Mouse (Mus musculus): Measurements from ENCODE around the gene Foxb1. TPM values are rescaled to one million over a fixed set of nuclear protein-coding genes. Genes with fewer than 3 reads are reported as not detected.

Foxb1 gene
- polyA plus RNA-seq, 1 experiment from 2014 or later: not detected

- ATAC-seq (ENCODE audit: low read depth) (no peak), DNase-seq (ENCODE audit: low spot score) (no peak)
- Histone ChIP-seq H3K36me3 (ENCODE audit: control insufficient read depth, insufficient read depth, low read length) (no peaks in the 10 kb centered on the region), H3K4me2 (ENCODE audit: low read depth, low read length) (peak overlapping the region; percentile 20; the same call in 1 of the 2 replicates), H3K27me3 (replicated peaks; ENCODE audit: control insufficient read depth, insufficient read depth, low read length) (peaks cover 100% of the 10 kb centered on the region), H3K9me3 (ENCODE audit: control insufficient read depth, low read length) (no peaks in the 10 kb centered on the region), H3K4me1 (ENCODE audit: control insufficient read depth, insufficient read depth, low read length) (no peaks in the 10 kb centered on the region), H3K27ac (replicated peaks; ENCODE audit: low read depth, low read length) (no peak overlapping the region), H3K9ac (ENCODE audit: low read depth, low read length) (no peak overlapping the region), H3K4me3 (ENCODE audit: low read depth, low read length) (peak overlapping the region; percentile 10)
- 3% methylated on average over 32 of the region's 42 CpGs for WGBS
Observed at GRCm38 (mm10) chr9:69758946-69759615, 1.7 kb downstream of the Foxb1 start.

- H3K36me3 ChIP-seq (ENCODE audit: control insufficient read depth, insufficient read depth, low read length): no peaks in the 10 kb centered on the region
- H3K4me1 ChIP-seq (ENCODE audit: control insufficient read depth, insufficient read depth, low read length): no peaks in the 10 kb centered on the region
- ATAC-seq (ENCODE audit: low read depth): no peak
- 0 out of 2 replicates have a peak overlapping the region, but pooled peaks have one; percentile 10 for H3K4me3 ChIP-seq (ENCODE audit: low read depth, low read length)
- no peak overlapping the region for H3K4me2 ChIP-seq (ENCODE audit: low read depth, low read length)
- WGBS: 1% methylated on average over 17 of the region's 17 CpGs
- H3K27me3 ChIP-seq (replicated peaks; ENCODE audit: control insufficient read depth, insufficient read depth, low read length): peaks cover 100% of the 10 kb centered on the region
- no peak overlapping the region for H3K27ac ChIP-seq (replicated peaks; ENCODE audit: low read depth, low read length)
- H3K9me3 ChIP-seq (ENCODE audit: control insufficient read depth, low read length): no peaks in the 10 kb centered on the region
- no peak overlapping the region for H3K9ac ChIP-seq (ENCODE audit: low read depth, low read length)
- no peak for DNase-seq (ENCODE audit: low spot score)
Observed at GRCm38 (mm10) chr9:69758506-69758905, 2.2 kb downstream of the Foxb1 start.

GRCm38 (mm10) chr9:69757254-69757653 is 3.5 kb downstream of the Foxb1 start:
- no peak for DNase-seq (ENCODE audit: low spot score)
- 9% methylated on average over 4 of the region's 4 CpGs for WGBS

DNA sequence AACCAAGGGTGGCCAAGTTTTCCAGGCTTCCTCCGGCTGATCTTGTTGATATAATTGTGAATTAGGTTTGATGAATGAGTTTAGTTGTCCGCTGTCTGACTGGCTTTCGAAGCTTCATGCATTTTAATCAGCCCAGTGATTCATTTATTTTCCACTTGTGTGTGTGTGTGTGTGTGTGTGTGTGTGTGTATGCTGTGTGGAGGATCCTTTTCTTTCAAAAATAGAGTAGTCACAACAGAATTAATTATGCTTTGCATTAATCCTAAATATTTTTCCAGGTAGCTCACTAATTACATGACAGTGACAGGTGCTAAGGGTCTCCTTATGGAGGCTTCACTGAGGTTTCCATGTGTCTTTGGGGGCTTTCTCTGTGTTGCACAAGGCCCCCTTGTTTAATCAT is 4.3 kb downstream of the Foxb1 start:
- no peaks in the 10 kb centered on the region for H3K4me1 ChIP-seq (ENCODE audit: control insufficient read depth, insufficient read depth, low read length)
- no peak for ATAC-seq (ENCODE audit: low read depth)
- H3K9ac ChIP-seq (ENCODE audit: low read depth, low read length): no peak overlapping the region
- H3K4me3 ChIP-seq (ENCODE audit: low read depth, low read length): no peak overlapping the region
- H3K27ac ChIP-seq (replicated peaks; ENCODE audit: low read depth, low read length): no peak overlapping the region
- H3K4me2 ChIP-seq (ENCODE audit: low read depth, low read length): no peak overlapping the region
- DNase-seq (ENCODE audit: low spot score): no peak
- no peaks in the 10 kb centered on the region for H3K9me3 ChIP-seq (ENCODE audit: control insufficient read depth, low read length)
- no peaks in the 10 kb centered on the region for H3K36me3 ChIP-seq (ENCODE audit: control insufficient read depth, insufficient read depth, low read length)
- WGBS: 27% methylated on average over 3 of the region's 3 CpGs
- peaks cover 99% of the 10 kb centered on the region for H3K27me3 ChIP-seq (replicated peaks; ENCODE audit: control insufficient read depth, insufficient read depth, low read length)

More at GRCm38 (mm10) chr9:69757254-69757653, 3.5 kb downstream of the Foxb1 start:
- peaks cover 100% of the 10 kb centered on the region for H3K27me3 ChIP-seq (replicated peaks; ENCODE audit: control insufficient read depth, insufficient read depth, low read length)
- H3K9ac ChIP-seq (ENCODE audit: low read depth, low read length): no peak overlapping the region
- no peaks in the 10 kb centered on the region for H3K4me1 ChIP-seq (ENCODE audit: control insufficient read depth, insufficient read depth, low read length)
- H3K4me3 ChIP-seq (ENCODE audit: low read depth, low read length): no peak overlapping the region
- no peaks in the 10 kb centered on the region for H3K9me3 ChIP-seq (ENCODE audit: control insufficient read depth, low read length)
- H3K36me3 ChIP-seq (ENCODE audit: control insufficient read depth, insufficient read depth, low read length): no peaks in the 10 kb centered on the region
- H3K27ac ChIP-seq (replicated peaks; ENCODE audit: low read depth, low read length): no peak overlapping the region
- no peak overlapping the region for H3K4me2 ChIP-seq (ENCODE audit: low read depth, low read length)
- no peak for ATAC-seq (ENCODE audit: low read depth)

- H3K9ac ChIP-seq (ENCODE audit: low read depth, low read length): no peak overlapping the region
- no peak overlapping the region for H3K4me3 ChIP-seq (ENCODE audit: low read depth, low read length)
- H3K27ac ChIP-seq (replicated peaks; ENCODE audit: low read depth, low read length): no peak overlapping the region
- H3K4me2 ChIP-seq (ENCODE audit: low read depth, low read length): no peak overlapping the region
- DNase-seq (ENCODE audit: low spot score) (no peak), ATAC-seq (ENCODE audit: low read depth) (no peak)
- no peaks in the 10 kb centered on the region for H3K4me1 ChIP-seq (ENCODE audit: control insufficient read depth, insufficient read depth, low read length)
- WGBS: 21% methylated on average over 7 of the region's 7 CpGs
- no peaks in the 10 kb centered on the region for H3K9me3 ChIP-seq (ENCODE audit: control insufficient read depth, low read length)
- peaks cover 99% of the 10 kb centered on the region for H3K27me3 ChIP-seq (replicated peaks; ENCODE audit: control insufficient read depth, insufficient read depth, low read length)
- H3K36me3 ChIP-seq (ENCODE audit: control insufficient read depth, insufficient read depth, low read length): no peaks in the 10 kb centered on the region
Observed at GRCm38 (mm10) chr9:69756041-69756440, 4.7 kb downstream of the Foxb1 start.

GRCm38 (mm10) chr9:69755157-69755556 is 5.6 kb downstream of the Foxb1 start:
- ATAC-seq (ENCODE audit: low read depth): no peak
- Histone ChIP-seq H3K4me3 (ENCODE audit: low read depth, low read length) (no peak overlapping the region), H3K27me3 (replicated peaks; ENCODE audit: control insufficient read depth, insufficient read depth, low read length) (peaks cover 90% of the 10 kb centered on the region), H3K4me2 (ENCODE audit: low read depth, low read length) (no peak overlapping the region), H3K4me1 (ENCODE audit: control insufficient read depth, insufficient read depth, low read length) (no peaks in the 10 kb centered on the region), H3K9me3 (ENCODE audit: control insufficient read depth, low read length) (no peaks in the 10 kb centered on the region), H3K27ac (replicated peaks; ENCODE audit: low read depth, low read length) (no peak overlapping the region), H3K9ac (ENCODE audit: low read depth, low read length) (no peak overlapping the region), H3K36me3 (ENCODE audit: control insufficient read depth, insufficient read depth, low read length) (no peaks in the 10 kb centered on the region)
- DNase-seq (ENCODE audit: low spot score): no peak
- 11% methylated on average over 5 of the region's 5 CpGs for WGBS

DNA sequence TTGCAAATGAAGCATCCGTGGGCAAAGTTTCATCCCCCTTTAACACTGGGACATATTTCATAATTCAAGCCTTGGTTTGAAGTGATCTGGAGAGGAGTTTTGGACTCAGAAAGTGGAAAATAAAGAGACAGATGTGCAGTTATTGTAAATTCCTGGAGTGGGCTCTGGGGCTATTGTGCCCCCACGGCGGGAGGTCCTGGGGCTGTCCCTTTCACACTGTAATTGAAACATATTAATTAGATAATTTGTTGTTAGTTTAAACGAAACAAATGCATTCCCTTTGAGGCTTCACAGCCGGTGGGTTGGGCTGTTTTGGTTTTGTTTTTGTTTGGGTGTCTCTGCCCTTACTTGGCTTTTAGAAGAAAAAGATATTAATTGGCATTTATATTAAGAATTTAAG is 6.0 kb downstream of the Foxb1 start:
- no peaks in the 10 kb centered on the region for H3K9me3 ChIP-seq (ENCODE audit: control insufficient read depth, low read length)
- ATAC-seq (ENCODE audit: low read depth) (no peak), DNase-seq (ENCODE audit: low spot score) (no peak)
- WGBS: 2% methylated on average over 5 of the region's 5 CpGs
- no peak overlapping the region for H3K9ac ChIP-seq (ENCODE audit: low read depth, low read length)
- H3K36me3 ChIP-seq (ENCODE audit: control insufficient read depth, insufficient read depth, low read length): no peaks in the 10 kb centered on the region
- no peak overlapping the region for H3K4me3 ChIP-seq (ENCODE audit: low read depth, low read length)
- H3K4me1 ChIP-seq (ENCODE audit: control insufficient read depth, insufficient read depth, low read length): no peaks in the 10 kb centered on the region
- H3K27ac ChIP-seq (replicated peaks; ENCODE audit: low read depth, low read length): no peak overlapping the region
- H3K4me2 ChIP-seq (ENCODE audit: low read depth, low read length): no peak overlapping the region
- peaks cover 86% of the 10 kb centered on the region for H3K27me3 ChIP-seq (replicated peaks; ENCODE audit: control insufficient read depth, insufficient read depth, low read length)

DNA sequence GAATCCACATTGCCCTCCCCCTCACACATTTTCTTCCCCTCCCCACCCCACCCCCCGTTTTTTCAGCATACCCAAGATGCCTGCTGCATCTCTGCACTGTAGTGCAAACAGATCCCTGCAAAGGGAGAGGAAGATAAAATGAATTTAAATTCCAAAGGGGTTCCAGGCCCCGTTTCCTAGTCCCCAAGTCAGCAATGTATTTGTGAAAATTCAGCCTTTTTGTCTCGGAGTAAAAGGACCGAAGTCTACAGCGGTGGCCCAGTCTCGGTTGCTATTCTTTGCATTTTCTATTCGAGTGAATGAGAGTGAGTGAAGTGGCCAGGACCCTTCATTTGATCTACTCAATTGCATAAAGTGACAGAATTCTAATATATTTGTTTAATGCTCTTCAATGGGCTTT is 6.4 kb downstream of the Foxb1 start:
- H3K9me3 ChIP-seq (ENCODE audit: control insufficient read depth, low read length): no peaks in the 10 kb centered on the region
- no peak overlapping the region for H3K27ac ChIP-seq (replicated peaks; ENCODE audit: low read depth, low read length)
- no peak for ATAC-seq (ENCODE audit: low read depth)
- no peak for DNase-seq (ENCODE audit: low spot score)
- no peak overlapping the region for H3K4me3 ChIP-seq (ENCODE audit: low read depth, low read length)
- H3K36me3 ChIP-seq (ENCODE audit: control insufficient read depth, insufficient read depth, low read length): no peaks in the 10 kb centered on the region
- no peaks in the 10 kb centered on the region for H3K4me1 ChIP-seq (ENCODE audit: control insufficient read depth, insufficient read depth, low read length)
- 9% methylated on average over 7 of the region's 7 CpGs for WGBS
- no peak overlapping the region for H3K4me2 ChIP-seq (ENCODE audit: low read depth, low read length)
- peaks cover 81% of the 10 kb centered on the region for H3K27me3 ChIP-seq (replicated peaks; ENCODE audit: control insufficient read depth, insufficient read depth, low read length)
- no peak overlapping the region for H3K9ac ChIP-seq (ENCODE audit: low read depth, low read length)

DNA sequence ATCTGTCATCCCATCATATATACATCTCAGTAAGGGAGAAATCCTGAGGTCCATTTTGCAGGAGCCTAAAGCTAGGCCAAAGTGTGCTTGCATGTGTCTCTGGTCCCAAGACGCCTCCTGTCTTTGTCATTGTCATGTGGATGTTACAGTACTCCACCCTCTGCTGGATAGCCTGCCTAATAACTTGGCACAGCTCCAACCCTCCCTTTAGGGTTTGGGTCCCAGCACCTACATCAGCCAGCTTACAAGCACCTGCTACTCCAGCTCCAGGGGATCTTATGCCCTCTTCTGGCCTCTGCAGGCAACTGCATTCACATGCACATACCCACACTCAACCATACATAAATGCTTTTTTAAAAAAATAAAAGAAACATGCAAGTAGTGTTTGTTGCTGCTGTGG is 12.8 kb downstream of the Foxb1 start:
- Histone ChIP-seq H3K9ac (ENCODE audit: low read depth, low read length) (no peak overlapping the region), H3K9me3 (ENCODE audit: control insufficient read depth, low read length) (no peaks in the 10 kb centered on the region), H3K36me3 (ENCODE audit: control insufficient read depth, insufficient read depth, low read length) (no peaks in the 10 kb centered on the region), H3K4me2 (ENCODE audit: low read depth, low read length) (no peak overlapping the region), H3K4me3 (ENCODE audit: low read depth, low read length) (no peak overlapping the region), H3K4me1 (ENCODE audit: control insufficient read depth, insufficient read depth, low read length) (no peaks in the 10 kb centered on the region), H3K27ac (replicated peaks; ENCODE audit: low read depth, low read length) (no peak overlapping the region), H3K27me3 (replicated peaks; ENCODE audit: control insufficient read depth, insufficient read depth, low read length) (peaks cover 18% of the 10 kb centered on the region)
- WGBS: 75% methylated on average over 1 of the region's 1 CpGs
- ATAC-seq (ENCODE audit: low read depth) (no peak), DNase-seq (ENCODE audit: low spot score) (no peak)
